Mouse (Mus musculus): Measurements from ENCODE around the gene Fkbp8.
A peak's percentile ranks its signal among the peaks of the same experiment; 100 is the strongest.

Gene Fkbp8

DNA sequence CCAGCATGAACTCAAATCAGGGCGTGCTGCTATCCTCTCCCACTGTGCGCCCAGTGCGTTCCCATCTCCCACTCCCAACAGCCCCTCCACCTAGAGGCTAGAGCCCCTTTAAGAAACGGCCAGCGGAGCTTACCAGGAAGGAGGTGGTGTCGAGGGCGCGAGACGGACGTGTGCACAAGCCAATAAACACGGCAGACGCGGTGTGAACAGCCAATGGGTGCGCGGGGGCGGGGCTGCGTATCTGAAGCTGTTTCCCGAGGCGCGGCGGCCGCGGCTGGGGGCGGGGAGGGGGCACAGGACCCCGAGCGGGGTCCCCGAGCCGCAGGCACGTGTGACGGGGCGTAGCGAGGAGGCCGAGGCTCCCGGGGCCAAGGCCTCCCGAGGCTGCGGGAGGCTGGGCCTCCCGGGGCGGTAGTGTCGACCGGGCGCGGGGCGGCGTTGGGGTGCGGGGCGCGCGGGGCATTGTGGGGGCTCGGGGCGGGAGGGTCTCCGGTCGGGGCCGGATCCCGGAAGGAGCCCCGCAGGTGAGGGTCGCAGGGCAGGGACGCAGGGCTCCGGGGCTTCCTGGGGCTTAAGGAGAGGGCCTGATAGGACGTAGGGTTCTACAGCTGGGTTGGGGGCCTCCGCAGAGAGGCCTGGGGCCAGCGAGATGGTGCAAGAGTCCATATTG is at the start of gene Fkbp8, which contains the start of gene Kxd1:
TSS of gene Fkbp8 (plus strand) at position 213 of the 670 bp plus-strand sequence.
TSS of gene Kxd1 (minus strand) at position 445 of the 670 bp plus-strand sequence.
- peak; percentile 96 for DNase-seq (ENCODE audit: low read depth, low spot score)

DNA sequence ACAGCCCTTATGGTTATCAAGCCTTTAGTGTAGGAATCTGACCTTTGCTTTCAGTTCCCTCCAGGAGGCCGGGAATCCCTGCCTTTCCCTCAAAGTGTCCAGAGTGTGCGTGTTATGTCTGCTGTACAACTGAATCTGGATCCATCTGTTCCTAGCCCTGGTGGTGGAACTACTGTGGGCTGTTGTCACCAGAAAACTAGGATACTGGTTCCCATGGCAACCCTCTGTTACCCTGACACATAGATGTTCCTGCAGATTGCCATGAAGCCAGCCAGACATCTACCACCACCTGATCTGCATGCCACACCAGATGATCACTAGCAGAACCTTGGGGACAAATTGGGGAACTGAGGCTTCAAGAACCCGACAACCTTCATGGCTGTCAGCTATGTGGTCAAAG is 45.6 kb upstream of the Fkbp8 start:
- peak; percentile 89 for DNase-seq (ENCODE audit: low read depth, low spot score)

DNA sequence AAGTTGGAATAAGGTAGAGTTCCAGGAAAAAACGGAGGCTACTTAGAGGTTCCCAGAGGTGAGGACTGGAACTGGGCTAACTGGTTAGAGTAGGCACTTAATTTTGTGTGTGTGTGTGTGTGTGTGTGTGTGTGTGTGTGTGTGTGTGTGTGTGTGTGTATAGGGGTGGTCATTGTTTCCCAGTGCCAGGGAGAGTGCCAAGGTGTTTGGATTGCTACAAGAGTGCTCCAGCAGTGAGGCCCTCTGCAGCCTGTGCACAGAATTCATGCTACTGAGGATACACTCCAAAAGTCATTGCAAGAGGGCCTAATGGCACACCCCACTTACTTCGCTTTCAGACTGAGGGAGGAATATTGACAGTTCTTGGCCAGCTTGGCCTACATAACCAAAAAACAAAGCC is 44.6 kb upstream of the Fkbp8 start:
- no peak for DNase-seq (ENCODE audit: low read depth, low spot score)

DNA sequence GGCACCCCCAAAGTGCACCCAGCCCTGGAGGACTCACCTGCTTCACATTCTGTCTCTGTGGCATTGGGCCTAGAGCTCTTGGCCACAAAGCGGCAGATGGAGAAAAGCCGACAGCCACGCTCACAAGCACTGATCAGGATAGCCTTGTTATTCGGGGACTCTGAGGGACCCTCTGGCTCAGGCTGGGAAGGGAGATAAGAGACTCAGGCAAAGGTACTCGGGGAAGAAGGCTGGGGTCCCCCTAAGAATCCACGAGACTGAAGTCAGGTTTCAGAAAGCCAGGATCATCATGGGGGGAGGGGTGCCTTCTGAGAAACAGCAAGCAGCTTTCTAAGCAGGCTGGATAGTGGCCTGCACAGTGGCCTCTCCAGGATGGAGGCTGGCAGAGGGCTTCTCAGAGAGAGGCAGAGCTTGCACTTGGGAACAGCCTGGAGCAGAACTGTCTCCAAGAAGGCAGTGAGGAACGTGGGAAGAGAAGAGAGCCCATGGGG is 41.3 kb upstream of the Fkbp8 start:
- no peak for DNase-seq (ENCODE audit: low read depth, low spot score)

DNA sequence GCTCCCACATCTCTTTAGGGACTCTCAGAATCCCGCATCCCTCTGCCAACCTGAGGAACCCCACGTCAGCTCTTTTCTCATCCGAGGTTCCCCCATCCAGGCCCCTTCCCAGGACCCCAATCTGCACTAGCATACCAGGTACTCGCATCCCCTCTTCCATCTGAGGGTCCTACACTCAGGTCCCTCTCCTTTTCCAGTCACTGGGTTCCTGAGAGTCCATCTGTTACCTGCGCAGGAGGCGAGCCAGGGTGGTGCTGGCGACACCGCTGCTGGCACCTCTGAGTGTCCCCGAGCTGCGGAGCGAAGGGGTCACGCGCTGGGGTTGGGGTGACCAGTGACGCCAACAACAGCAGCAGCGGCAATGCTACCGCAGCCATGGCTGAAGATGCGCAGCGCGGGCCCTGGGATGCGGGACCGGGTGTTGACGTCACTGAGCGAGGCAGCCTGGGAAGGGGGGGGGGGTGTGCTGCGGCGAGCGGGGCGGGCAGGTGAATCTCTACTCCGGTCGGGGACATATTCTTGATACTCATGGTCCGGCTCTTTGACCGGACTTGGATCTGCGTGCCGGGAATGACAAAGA is 40.5 kb upstream of the Fkbp8 start, which contains the start of gene Tmem59l:
TSS of gene Tmem59l (minus strand) at position 418 of the 580 bp plus-strand sequence.
- no peak for DNase-seq (ENCODE audit: low read depth, low spot score)

DNA sequence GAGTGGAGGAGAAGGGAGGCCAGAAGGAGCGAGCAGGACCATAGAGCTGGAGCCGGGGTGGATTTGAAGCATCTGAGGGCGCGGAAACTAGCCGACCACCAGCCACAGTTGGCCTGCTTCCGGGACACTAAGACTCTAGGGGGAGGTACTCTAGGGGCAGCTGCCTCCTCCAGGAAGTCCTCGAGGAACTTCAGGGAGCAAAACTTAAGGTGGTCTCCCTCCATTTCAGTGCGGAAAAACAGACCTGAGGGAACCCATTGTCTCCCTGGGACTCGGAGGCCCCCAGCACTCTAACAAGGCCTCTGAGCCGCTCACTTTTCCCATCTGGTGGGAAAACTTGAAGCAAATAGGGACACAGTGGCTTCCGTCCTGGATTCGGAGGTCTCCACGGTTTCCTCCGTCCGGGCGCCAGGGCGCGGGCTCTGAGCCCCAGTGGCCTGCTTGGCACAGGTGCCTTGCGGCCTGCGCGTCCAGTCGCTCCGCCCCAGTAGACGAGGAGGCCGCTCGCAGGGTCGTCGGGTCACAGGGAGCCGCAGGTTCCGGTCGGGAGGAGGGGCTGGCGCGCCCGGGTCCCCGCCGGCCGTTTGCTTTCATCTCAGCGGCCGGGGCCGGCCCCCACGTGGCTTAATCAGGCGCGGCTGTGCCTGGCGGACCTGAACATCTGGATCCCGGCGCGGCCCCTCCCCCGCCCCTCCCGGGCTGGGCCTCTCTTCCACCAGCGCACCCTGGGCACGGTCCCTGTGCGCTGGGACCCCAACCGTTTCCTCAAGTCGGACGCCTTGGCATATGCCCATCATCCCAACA is 39.3 kb upstream of the Fkbp8 start:
- DNase-seq (ENCODE audit: low read depth, low spot score) = no peak

DNA sequence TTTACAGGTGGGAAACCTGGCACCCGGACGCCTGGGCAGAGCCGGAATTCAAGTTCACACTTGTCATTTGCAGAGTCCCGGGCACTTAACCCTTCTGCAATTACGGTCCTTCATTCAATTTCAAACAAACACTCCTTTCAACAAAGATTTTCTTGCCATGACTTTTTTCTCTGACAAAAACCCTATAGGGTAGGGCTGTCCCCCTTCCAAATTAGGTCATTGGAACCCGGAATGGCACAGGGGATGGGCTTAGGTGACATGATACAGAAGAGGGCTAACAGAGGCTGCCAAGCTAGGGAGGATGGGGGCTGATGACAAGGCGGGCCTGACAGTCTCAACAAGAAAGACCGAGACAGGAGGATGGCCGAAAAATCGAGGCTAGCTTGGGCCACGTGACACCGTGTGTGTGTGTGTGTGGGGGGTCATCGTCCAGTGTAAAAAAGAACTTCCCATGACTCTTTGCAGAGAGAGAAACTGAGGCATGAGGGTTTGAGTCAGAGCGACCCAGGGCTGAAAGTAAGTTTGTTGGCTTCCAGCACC is 38.5 kb upstream of the Fkbp8 start:
- no peak for DNase-seq (ENCODE audit: low read depth, low spot score)

DNA sequence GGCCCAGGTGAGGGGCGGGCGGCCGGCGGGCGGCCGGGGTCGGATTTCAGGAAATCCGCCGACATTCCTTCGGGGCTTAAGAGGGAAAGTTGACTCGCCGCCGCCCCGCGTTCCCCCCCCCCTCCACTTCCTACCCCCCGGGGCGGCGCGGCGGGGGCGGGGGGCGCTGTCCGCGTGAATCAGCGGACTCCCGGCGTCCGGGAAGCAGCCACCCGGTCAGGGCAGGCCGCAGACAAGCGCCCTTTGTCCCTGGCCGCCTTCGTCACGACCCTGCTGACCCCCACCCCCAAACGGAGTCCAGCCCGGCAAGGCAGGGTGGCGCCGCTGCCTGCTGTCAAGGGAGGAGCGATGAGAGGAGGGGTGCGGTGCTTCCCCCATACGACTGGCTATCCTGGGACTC is 37.9 kb upstream of the Fkbp8 start:
- no peak for DNase-seq (ENCODE audit: low read depth, low spot score)

DNA sequence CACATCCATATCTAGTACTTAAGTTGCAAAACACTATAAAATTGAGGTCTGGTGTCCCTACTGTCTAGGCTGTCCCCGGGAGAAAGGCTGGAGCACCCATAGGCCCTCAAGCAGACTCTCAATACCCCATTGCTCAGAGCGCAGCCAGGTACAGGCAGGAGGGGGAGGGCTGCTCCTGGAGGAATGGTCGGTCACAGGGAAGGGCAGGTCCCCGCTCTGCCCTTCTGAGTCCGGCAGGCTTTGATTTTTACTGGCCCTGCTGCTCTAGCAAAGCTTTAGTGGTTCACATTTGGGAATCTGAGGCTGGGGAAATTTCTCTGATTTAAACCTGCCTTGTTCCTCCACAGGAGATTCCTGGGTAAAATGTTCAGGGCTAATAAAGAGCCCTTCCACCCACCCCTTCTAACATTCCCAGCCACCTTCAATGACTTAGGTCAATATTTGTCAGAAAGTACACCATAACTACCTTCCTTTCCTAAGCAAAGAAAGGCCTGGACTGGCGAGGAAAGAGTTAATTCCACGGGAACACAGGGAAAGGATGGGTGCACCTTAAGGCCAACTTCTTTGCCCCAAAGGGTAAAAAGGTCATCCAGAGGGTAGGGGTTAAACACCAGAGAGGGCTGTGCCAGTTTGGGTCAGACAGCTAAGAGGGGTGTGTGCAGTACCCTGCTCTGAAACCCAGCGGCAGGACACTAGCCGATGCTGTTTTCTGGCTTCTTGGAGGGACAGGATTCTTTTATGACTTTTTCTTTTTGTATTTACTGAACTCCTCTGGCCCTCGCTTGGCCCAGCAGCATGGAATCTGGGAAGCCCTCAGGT is 37.3 kb upstream of the Fkbp8 start:
- no peak for DNase-seq (ENCODE audit: low read depth, low spot score)

DNA sequence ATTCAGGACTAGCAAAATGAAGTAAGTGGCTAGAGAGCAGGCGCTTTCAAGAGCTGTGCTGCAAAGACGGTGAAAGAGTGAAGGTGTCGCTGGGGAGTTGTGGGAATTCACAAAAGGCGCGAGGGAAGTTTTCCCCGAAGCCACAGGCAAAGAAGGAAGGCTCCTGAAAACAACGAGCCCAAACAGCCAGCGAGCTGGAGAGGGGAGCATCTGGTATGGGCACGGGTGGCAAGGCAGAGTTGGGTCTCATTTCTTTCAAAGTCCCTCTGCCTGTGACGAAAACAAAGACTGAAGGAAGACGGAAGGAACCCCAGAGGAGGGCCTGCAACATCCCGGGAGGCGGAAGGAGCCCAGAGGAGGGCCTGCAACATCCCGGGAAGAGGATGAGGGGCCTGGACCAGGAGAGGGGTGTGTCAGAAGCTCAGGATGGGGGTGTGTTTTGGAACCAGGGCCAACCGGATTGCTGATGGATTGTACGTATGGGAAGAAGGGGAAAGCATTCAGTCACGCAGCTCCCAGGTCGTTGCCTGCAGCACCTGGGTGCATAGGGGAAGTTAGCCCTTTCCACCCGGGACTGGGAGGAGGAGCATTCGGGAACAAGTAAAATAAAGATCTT is 36.5 kb upstream of the Fkbp8 start:
- DNase-seq (ENCODE audit: low read depth, low spot score) = no peak

DNA sequence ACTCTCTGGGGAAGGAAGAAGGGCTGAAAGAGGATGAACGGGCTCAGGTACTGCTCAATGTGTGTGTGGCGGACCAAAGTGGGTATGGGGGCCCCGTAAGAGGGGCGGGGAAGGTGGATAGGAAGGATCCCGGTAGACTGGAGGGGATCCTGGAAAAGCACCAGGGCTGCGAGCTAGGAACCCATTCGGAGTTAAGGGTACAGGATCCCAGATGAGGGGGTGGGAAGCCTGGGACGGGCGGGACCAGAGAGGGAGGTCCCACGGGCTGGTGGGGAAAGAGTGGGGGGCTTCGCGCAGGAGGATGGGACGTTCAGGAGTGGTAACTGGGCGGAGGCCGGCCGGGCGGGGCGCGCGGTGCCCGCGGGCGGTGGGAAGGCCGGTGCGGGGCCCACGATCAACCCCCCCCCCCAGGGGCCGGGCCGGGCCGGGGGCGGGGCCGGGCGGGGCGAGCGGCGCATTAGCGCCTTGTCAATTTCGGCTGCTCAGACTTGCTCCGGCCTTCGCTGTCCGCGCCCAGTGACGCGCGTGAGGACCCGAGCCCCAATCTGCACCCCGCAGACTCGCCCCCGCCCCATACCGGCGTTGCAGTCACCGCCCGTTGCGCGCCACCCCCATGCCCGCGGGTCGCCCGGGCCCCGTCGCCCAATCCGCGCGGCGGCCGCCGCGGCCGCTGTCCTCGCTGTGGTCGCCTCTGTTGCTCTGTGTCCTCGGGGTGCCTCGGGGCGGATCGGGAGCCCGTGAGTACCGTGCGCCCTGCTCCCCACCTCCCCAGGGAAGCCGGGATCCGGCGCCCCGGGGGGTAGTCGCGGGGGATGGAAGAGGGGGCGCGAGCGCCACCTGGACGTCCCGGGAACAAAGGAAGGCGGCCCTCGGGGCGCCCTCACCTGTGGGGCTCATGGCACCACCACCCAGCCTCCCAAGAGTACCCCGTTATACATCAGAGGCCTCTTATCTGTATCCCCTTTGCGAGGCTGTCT is 34.6 kb upstream of the Fkbp8 start, which contains the start of gene Crlf1:
TSS of gene Crlf1 (plus strand) at position 495 of the 977 bp plus-strand sequence.
- no peak for DNase-seq (ENCODE audit: low read depth, low spot score)

DNA sequence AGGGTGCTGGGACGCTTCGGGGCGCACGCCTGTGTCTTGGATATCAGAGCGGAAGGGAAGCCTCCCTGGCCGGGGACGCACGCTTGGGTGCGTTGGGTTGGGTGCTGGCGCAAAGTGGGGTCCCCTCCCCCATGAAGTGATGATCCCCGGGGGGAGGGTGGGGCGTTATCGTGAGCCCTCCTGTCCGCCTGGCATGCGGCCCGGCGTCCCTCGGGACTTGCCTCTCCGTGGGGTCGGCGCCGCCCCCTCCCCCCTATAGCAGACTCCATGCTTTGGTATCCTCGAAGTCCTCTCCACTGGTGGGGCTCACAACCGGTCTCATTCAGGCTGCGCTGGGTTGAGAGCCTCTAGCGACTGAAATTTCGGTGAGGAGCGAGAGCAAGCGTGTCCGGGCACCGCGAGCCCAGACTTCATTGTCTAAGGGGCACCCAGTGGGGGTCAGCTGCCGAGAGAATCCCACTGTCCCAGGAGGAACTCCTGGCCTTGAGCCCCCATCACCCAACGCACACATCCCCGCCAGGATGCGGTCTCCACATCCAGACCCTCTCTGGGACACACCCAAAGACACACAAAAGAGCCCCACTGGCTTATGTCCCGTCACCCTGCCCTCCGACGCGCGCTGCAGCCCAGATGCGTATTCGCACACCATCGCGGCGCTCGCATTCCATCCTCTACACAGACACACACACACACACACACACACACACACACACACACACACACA is 33.7 kb upstream of the Fkbp8 start:
- DNase-seq (ENCODE audit: low read depth, low spot score) = no peak

DNA sequence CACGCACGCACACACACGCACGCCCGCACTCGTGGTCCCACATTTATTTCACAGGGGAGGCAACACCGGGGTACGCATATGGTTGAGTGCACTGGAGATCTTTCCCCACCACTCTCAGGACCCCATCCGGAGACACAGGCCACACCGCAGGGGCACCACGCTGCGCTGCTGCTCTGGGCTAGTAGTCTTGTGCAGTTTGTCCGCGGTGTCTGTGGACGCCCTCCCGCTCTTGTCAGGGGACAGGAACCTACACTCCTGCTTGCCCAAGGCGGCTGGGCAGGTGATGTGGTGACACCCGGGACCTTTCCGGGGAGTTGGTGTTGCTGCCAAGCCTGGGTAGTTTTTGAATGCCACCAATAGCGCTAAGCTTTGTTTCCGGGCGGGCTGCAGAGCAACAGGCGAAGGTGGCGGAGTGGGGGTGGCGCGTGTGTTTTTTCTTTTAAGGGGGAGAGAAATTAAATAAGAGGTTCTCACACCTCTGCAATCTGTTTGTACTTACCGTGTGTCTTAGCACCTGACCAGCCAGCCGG is 33.0 kb upstream of the Fkbp8 start:
- no peak for DNase-seq (ENCODE audit: low read depth, low spot score)

DNA sequence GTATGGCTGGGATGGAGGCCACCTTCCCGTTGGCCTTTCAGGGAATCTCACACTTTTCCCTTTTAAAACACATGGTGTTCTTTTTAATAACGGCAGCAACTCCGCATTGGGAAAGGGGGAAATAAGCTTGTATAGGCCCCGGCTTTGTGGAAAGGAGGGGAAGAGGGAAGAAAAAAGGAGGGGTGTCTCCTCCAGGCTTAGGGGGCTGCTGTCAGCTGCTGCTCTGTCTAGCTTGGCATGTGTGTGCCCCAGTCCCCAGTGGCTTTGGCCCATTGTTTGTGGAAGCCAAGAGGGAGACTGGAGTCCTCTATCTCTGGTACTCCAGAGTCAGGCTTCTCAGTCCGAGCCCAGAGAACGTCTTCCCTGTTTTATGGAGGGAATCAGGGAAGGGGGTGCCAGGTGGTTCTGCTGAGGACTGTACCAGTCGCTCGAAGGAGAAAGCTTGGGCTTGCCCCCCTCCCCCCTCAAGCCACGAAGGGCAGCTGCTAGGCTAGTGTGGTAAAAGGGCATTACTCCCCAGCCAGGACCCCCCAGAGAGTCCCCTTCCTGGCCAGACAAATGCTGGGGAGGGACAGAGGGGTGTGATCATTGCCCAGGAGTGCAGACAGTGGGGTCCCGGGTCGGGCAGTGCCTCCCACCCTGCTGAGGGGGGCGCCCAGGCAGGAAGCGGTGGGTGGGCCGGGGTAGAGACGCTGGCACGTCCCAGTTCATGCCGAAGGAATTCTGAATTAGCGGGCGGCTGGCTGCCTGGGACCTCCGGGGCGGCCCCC is 32.3 kb upstream of the Fkbp8 start:
- DNase-seq (ENCODE audit: low read depth, low spot score) = no peak

DNA sequence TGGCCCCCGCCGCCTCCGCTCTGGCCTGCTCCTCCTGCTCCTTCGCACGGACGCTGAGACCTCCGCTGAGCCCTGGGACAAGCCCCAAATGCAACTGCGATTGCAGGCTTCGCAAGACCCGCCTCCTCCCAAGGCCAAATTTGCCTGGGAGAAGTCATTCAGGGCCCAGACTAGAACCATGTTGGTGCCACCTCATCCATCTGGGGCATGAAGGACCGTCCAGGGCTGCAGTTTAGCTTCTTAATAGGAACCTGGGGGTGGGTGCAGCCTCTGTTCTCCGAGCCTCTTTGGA is 31.8 kb upstream of the Fkbp8 start:
- no peak for DNase-seq (ENCODE audit: low read depth, low spot score)

DNA sequence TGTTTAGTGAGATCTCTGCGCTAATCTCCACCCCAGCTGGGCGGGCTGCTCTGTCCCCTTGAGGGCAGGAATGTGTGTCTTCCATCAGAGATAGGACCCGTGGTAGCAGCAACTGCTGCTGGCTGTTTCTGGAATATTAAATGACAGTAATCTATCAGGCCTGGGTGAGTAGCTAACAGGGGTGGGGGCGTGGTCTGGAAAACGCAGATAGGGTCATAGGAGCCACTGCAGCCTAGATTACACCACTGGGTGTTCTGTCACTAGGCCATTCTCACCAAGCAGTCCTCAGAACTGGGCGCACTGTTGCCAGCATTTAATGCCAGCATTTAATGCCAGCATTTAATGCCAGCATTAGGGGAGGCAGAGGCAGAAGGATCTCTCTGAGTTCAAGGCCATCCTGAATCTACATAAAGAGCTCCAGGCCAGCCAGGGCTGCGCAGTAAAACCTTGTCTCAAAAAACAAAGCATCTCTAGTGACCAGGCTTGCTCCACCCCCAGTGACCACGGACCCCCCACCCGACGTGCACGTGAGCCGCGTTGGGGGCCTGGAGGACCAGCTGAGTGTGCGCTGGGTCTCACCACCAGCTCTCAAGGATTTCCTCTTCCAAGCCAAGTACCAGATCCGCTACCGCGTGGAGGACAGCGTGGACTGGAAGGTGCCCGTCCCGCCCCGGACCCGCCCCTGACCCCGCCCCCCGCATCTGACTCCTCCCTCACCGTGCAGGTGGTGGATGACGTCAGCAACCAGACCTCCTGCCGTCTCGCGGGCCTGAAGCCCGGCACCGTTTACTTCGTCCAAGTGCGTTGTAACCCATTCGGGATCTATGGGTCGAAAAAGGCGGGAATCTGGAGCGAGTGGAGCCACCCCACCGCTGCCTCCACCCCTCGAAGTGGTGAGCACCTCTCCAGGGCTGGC is 26.9 kb upstream of the Fkbp8 start:
- no peak for DNase-seq (ENCODE audit: low read depth, low spot score)

All from telencephalon, adult 2 months (tissue).